Mouse (Mus musculus) olfactory bulb, adult 2 months (tissue): ENCODE measurements around the gene Kmt5b.

Experiments used
- CTCF ChIP-seq: fragments of 200-500 bp; IDR thresholded peaks from 2 replicates; pipeline ENCODE4 v1.5.1; 2012; ENCODE audit warnings: low read depth, mild to moderate bottlenecking, low read length, moderate library complexity; ENCODE audit not compliant: insufficient read depth
- POLR2A ChIP-seq: fragments of 200-500 bp; IDR thresholded peaks from 2 replicates; pipeline ENCODE4 v1.6.1; 2012; ENCODE audit warnings: mild to moderate bottlenecking, low read depth, low read length, moderate library complexity; ENCODE audit not compliant: insufficient read depth

DNA sequence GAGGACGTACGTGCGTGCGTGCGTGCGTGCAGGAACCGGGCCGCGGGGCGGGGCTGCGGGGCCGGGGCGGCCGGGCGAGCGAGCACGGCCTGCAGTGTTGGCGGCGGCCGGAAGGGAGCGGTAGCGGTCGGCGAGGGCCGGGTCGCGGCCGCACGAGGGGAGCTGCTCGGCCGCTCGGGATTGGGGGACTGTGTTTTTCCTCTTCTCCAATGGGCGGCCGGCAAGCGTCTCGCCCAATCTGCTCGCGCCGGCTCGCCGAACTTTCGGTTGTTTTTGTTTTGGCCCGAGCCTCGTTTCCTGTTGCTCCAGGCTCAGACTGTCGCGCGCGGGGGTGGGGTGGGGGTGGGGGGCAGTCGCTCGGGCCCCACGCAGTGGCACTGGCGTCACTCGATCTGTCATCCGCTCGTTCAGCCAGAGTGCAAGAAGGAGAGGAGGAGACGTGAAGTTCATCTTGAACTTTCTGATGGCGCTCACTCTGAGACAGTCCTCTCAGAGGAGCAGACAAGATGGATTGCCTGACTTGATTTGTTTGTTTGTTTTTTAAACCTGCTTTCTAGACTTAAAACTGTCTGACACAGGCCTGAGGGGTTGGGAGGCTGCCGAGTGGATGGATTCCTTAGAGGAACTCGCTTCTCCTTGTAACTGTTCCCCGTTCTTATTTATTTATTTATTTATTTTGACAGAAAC lies 1.6 kb downstream of the Kmt5b start:
- TF ChIP-seq CTCF: peak; percentile 57
- no peak for TF ChIP-seq POLR2A
